Mouse (Mus musculus) heart, embryonic 10.5 days (tissue): ENCODE data around the gene Prss16. TPM values are rescaled to one million over a fixed set of nuclear protein-coding genes. Genes with fewer than 3 reads are reported as not detected.
A peak's percentile ranks its signal among the peaks of the same experiment; 100 is the strongest.
"Not testable (repeated sequence)": the region's sequence is repeated elsewhere in the genome, so short reads cannot be mapped to it uniquely, and the experiment has no call there.

Source experiments
- DNase-seq: peaks from one replicate; pipeline ENCODE4 v3.0.0-alpha.2; 2017; ENCODE audit warnings: low spot score
- H3K27ac ChIP-seq: fragments of 300-500 bp; sonication (generic); 2 replicates; pipeline ENCODE4 v1.5.1; 2016; ENCODE audit warnings: mild to moderate bottlenecking
- H3K27me3 ChIP-seq: fragments of 300-500 bp; sonication (generic); 2 replicates; pipeline ENCODE4 v1.6.1; 2016; ENCODE audit warnings: mild to moderate bottlenecking; ENCODE audit not compliant: poor library complexity, insufficient read depth, severe bottlenecking
- H3K36me3 ChIP-seq: fragments of 300-500 bp; sonication (generic); 2 replicates; pipeline ENCODE4 v1.6.1; 2016; ENCODE audit warnings: mild to moderate bottlenecking, moderate library complexity
- H3K4me1 ChIP-seq: fragments of 300-500 bp; sonication (generic); 2 replicates; pipeline ENCODE4 v1.6.1; 2016; ENCODE audit warnings: mild to moderate bottlenecking
- H3K4me3 ChIP-seq: fragments of 300-500 bp; sonication (generic); 2 replicates; pipeline ENCODE4 v1.5.1; 2016; ENCODE audit warnings: mild to moderate bottlenecking, moderate library complexity
- H3K9me3 ChIP-seq: fragments of 300-500 bp; sonication (generic); 2 replicates; pipeline ENCODE4 v1.6.1; 2016; ENCODE audit warnings: mild to moderate bottlenecking, moderate library complexity
- WGBS: fragments of 180-500 bp; shearing (Covaris S2); methylation state at CpG from one replicate; pipeline ENCODE4 v1.1.7; 2016; 5-methylcytosine and 5-hydroxymethylcytosine counted together
- polyA plus RNA-seq: library from polyadenylated mRNA; unstranded; fragments of >200 nt; fragmentation: Nextera tagmentation; extraction: Ambion mirVana; gene quantifications from 2 replicates; pipeline ENCODE4 v1.2.1, GENCODE M21; 2016

Gene Prss16
- polyA plus RNA-seq, 1 experiment from 2014 or later, result 0.33 TPM

- DNase-seq, result peak; percentile 73
- Histone ChIP-seq H3K27ac (peak overlapping the region; percentile 87), H3K27me3 (no peaks in the 10 kb centered on the region), H3K36me3 (no peaks in the 10 kb centered on the region), H3K9me3 (no peaks in the 10 kb centered on the region), H3K4me3 (peak overlapping the region; percentile 53), H3K4me1 (peaks cover 6% of the 10 kb centered on the region; the same call in 1 of the 2 replicates)
- WGBS, result 5% methylated on average over 13 of the region's 13 CpGs
Observed at GRCm38 (mm10) chr13:22041651-22042567, 32.4 kb upstream of the Prss16 start.

DNA sequence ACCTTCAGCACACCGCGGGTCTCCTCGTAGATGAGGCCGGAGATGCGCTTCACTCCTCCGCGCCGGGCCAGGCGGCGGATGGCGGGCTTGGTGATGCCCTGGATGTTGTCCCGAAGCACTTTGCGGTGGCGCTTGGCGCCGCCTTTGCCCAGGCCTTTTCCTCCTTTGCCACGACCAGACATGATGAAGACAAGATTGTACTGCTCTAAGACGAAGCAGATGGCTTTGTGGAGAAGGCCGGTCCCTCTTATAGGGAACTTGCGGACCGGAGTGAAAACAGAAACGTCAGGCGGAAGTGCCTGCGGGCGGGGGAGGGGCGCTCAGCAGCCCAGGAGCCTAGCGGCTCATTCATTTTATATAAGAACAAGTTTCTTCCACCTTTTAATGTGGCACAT lies 31.6 kb upstream of the Prss16 start, which contains the start of gene Hist1h4i:
Gene Hist1h4i, minus strand, starts transcription at position 221 of the 395 bp plus-strand sequence.
- not testable (repeated sequence) for H3K27me3 ChIP-seq, H3K9me3 ChIP-seq, H3K36me3 ChIP-seq
- under 1% methylated on average over 27 of the region's 27 CpGs for WGBS
- Histone ChIP-seq H3K27ac (peak within 1 kb of the TSS; percentile 87), H3K4me3 (peak within 1 kb of the TSS; percentile 53), H3K4me1 (peaks cover 12% of the 10 kb centered on the region; the same call in 1 of the 2 replicates)
- peak; percentile 97 for DNase-seq

- Histone ChIP-seq H3K9me3 (no peaks in the 10 kb centered on the region), H3K4me3 (peak overlapping the region; percentile 53), H3K27ac (peak overlapping the region; percentile 87), H3K4me1 (peaks cover 12% of the 10 kb centered on the region; the same call in 1 of the 2 replicates), H3K27me3 (no peaks in the 10 kb centered on the region), H3K36me3 (no peaks in the 10 kb centered on the region)
- under 1% methylated on average over 24 of the region's 24 CpGs for WGBS
- DNase-seq, result peak; percentile 86
Observed at GRCm38 (mm10) chr13:22040464-22041141, 31.1 kb upstream of the Prss16 start.

- 22% methylated on average over 2 of the region's 2 CpGs for WGBS
Observed at GRCm38 (mm10) chr13:22039951-22040463, 30.5 kb upstream of the Prss16 start.

GRCm38 (mm10) chr13:22039364-22039763 lies 29.8 kb upstream of the Prss16 start:
- no peaks in the 10 kb centered on the region for H3K36me3 ChIP-seq
- 67% methylated on average over 5 of the region's 5 CpGs for WGBS
- no peak overlapping the region for H3K27ac ChIP-seq
- no peak overlapping the region for H3K4me3 ChIP-seq
- peaks cover 9% of the 10 kb centered on the region; the same call in 1 of the 2 replicates for H3K4me1 ChIP-seq
- DNase-seq, result no peak
- H3K27me3 ChIP-seq, result no peaks in the 10 kb centered on the region
- H3K9me3 ChIP-seq, result no peaks in the 10 kb centered on the region

More at GRCm38 (mm10) chr13:22039951-22040463, 30.5 kb upstream of the Prss16 start:
- no peaks in the 10 kb centered on the region for H3K27me3 ChIP-seq
- DNase-seq, result no peak
- H3K9me3 ChIP-seq, result no peaks in the 10 kb centered on the region
- peak overlapping the region; percentile 87; the same call in 1 of the 2 replicates for H3K27ac ChIP-seq
- peaks cover 12% of the 10 kb centered on the region; the same call in 1 of the 2 replicates for H3K4me1 ChIP-seq
- peak overlapping the region; percentile 53 for H3K4me3 ChIP-seq
- no peaks in the 10 kb centered on the region for H3K36me3 ChIP-seq

DNA sequence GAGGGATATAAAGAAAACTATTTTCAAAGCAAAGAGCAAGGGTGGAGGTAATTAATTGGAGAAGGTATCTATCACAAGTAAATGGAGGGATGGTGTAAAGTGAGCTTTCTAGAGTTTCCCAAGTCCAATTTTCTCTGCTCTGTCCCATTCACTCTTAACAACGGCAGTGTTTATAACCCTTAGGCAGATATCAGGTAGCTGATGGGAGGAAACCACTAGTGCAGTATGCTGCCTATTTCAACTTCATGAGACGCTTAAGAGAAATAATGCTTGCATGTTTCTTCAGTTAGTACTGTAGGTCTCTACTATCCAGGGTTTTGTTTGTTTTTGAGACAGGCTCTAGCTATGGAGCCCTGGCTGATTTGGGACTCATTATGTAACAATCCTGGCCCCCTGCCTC lies 27.9 kb upstream of the Prss16 start:
- Histone ChIP-seq H3K27me3 (no peaks in the 10 kb centered on the region), H3K36me3 (no peaks in the 10 kb centered on the region), H3K4me3 (0 out of 2 replicates have a peak overlapping the region, but pooled peaks have one; percentile 51), H3K9me3 (no peaks in the 10 kb centered on the region), H3K27ac (0 out of 2 replicates have a peak overlapping the region, but pooled peaks have one; percentile 87), H3K4me1 (peaks cover 15% of the 10 kb centered on the region; the same call in 1 of the 2 replicates)
- 78% methylated on average over 2 of the region's 2 CpGs for WGBS
- no peak for DNase-seq

GRCm38 (mm10) chr13:22036986-22037385 lies 27.4 kb upstream of the Prss16 start:
- Histone ChIP-seq H3K27me3 (no peaks in the 10 kb centered on the region), H3K4me3 (peak overlapping the region; percentile 51; the same call in 1 of the 2 replicates), H3K36me3 (no peaks in the 10 kb centered on the region), H3K9me3 (no peaks in the 10 kb centered on the region), H3K27ac (peak overlapping the region; percentile 87), H3K4me1 (peaks cover 15% of the 10 kb centered on the region; the same call in 1 of the 2 replicates)
- WGBS, result 69% methylated on average over 3 of the region's 3 CpGs
- DNase-seq, result no peak

DNA sequence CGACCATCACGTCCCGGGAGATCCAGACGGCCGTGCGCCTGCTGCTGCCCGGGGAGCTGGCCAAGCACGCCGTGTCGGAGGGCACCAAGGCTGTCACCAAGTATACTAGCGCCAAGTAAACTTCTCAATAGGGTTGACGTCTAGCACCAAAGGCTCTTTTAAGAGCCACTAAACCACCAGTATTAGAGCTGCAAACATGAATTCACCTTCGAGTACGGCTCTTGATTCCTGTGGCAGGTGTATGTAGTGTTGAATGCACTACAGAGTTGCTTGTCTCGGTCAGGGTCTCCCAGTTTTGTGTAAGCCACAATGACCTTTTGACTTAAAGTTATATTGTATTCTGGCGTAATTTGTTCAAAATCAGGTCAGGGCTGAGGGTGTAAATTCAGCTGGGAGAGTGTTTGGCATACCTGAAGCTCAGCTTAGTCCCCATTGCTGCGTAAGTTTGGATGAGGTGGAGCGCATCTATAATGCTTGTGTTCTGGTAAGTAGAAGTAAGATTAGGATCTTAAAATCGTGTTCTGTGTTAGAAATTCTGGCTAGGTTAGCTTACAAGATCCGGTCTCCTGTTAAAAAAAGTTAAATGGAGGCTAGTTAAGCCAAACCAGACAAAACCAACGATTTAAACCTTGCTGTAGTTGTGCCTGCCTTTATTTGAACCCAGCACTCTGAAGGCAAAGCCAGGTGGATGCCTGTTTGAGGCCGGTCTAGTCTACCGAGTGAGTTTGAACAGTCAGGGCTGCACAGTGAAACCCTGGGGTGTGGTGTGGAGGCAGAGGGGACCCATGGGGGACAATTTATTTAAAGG lies 26.8 kb upstream of the Prss16 start:
- no peaks in the 10 kb centered on the region for H3K27me3 ChIP-seq
- WGBS, result 3% methylated on average over 23 of the region's 23 CpGs
- peaks cover 15% of the 10 kb centered on the region; the same call in 1 of the 2 replicates for H3K4me1 ChIP-seq
- peak; percentile 75 for DNase-seq
- no peaks in the 10 kb centered on the region for H3K9me3 ChIP-seq
- no peaks in the 10 kb centered on the region for H3K36me3 ChIP-seq
- H3K27ac ChIP-seq, result peak overlapping the region; percentile 87
- H3K4me3 ChIP-seq, result peak overlapping the region; percentile 51

GRCm38 (mm10) chr13:22035267-22036148 lies 26.0 kb upstream of the Prss16 start, which contains the start of the genes Hist1h2ah and Hist1h2bk:
Hist1h2ah (minus strand) TSS chr13:22035568.
Hist1h2bk (plus strand) TSS chr13:22035870.
- peak within 1 kb of the TSS; percentile 87 for H3K27ac ChIP-seq
- H3K9me3 ChIP-seq, H3K36me3 ChIP-seq, H3K27me3 ChIP-seq: not testable (repeated sequence)
- peak; percentile 96 for DNase-seq
- under 1% methylated on average over 30 of the region's 69 CpGs for WGBS
- H3K4me1 ChIP-seq, result peaks cover 12% of the 10 kb centered on the region; the same call in 1 of the 2 replicates
- H3K4me3 ChIP-seq, result peak within 1 kb of the TSS; percentile 57

GRCm38 (mm10) chr13:22034443-22035266 lies 25.1 kb upstream of the Prss16 start:
- Histone ChIP-seq H3K4me3 (peak overlapping the region; percentile 57), H3K36me3 (no peaks in the 10 kb centered on the region), H3K4me1 (peaks cover 11% of the 10 kb centered on the region; the same call in 1 of the 2 replicates), H3K27me3 (no peaks in the 10 kb centered on the region), H3K9me3 (no peaks in the 10 kb centered on the region), H3K27ac (peak overlapping the region; percentile 86)
- no peak for DNase-seq
- WGBS, result 1% methylated on average over 14 of the region's 14 CpGs
